Mouse (Mus musculus): Measurements from ENCODE around the gene Ttc37. TPM values are rescaled to one million over a fixed set of nuclear protein-coding genes. Genes with fewer than 3 reads are reported as not detected.

Gene Ttc37
- polyA plus RNA-seq, 1 experiment from 2014 or later, result 10.3 TPM

DNA sequence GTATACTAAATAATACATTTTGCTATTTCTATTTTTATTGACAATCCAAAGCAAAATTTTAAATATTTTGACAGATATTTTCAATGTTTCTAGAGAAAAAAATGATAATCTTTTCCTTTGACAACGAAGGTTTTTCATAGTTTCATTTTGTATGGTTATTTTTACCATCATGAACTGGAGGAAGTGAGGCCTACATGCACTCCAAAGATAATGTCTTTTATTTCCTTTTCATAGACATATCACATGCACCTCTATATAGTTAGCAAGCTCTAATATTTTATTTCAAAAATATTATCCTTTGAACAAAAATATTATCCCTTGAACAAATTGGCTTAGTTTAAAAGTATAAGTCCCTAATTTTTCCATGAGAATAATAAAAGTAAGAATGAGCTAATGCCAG, 24.2 kb upstream of the Ttc37 start:
- no peak for ATAC-seq
- Histone ChIP-seq H3K9ac (replicated peaks) (no peak overlapping the region), H3K27me3 (no peaks in the 10 kb centered on the region), H3K4me1 (replicated peaks) (no peaks in the 10 kb centered on the region), H3K9me3 (no peaks in the 10 kb centered on the region), H3K4me3 (replicated peaks) (no peak overlapping the region), H3K4me2 (replicated peaks) (no peak overlapping the region), H3K36me3 (no peaks in the 10 kb centered on the region), H3K27ac (no peak overlapping the region)
- WGBS, result 84% methylated on average over 1 of the region's 1 CpGs

- H3K9me3 ChIP-seq, result no peaks in the 10 kb centered on the region
- H3K36me3 ChIP-seq, result peaks cover 7% of the 10 kb centered on the region; the same call in 1 of the 2 replicates
- H3K4me1 ChIP-seq (replicated peaks), result peaks cover 10% of the 10 kb centered on the region
- H3K4me3 ChIP-seq (replicated peaks), result peak overlapping the region; percentile 68
- H3K4me2 ChIP-seq (replicated peaks), result peak overlapping the region; percentile 54
- no peaks in the 10 kb centered on the region for H3K27me3 ChIP-seq
- peak; percentile 90 for ATAC-seq
- H3K27ac ChIP-seq, result peak overlapping the region; percentile 73
- WGBS, result 2% methylated on average over 16 of the region's 16 CpGs
- H3K9ac ChIP-seq (replicated peaks), result peak overlapping the region; percentile 69
Observed at GRCm38 (mm10) chr13:76098116-76098492, 430 bp upstream of the Ttc37 start.

- no peak overlapping the region for H3K4me3 ChIP-seq (replicated peaks)
Observed at GRCm38 (mm10) chr13:76101989-76102388, 3.5 kb downstream of the Ttc37 start.

DNA sequence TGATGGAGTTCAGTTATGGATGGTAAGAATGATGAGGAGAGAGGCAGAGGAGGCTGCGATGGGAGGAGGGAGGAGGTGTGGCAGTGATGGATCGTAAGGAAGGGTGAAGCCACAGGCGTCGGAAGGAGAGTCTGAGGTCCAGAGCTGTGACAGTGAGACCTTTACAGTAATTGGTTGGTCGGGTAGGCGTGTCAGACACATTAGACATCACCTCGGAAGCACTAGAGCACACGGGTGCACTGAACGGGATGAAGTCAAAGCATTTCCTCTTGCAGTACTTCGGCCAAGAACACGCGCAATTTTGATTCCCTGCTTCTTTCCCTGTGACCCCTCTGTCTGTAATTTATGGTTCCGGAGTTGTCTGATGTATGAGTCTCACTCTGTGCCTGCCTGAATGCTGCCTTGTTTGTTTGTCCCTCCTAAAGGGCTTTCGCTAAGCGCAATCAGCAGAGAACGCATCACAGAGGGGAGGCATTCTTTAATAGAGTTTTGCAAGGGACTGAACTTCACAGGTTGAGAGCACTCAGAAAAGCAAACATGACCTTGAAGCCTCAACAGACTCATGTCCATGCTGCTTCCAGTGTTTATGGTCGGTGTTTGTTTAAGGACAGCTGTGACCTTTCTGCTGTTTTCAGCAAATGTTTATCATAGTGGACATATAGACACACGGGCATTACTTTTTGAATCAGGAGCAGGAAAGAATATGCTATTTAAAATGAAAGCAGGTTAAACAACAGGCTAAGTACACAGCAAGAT, 10.7 kb downstream of the Ttc37 start:
- peaks cover 40% of the 10 kb centered on the region for H3K36me3 ChIP-seq
- H3K27ac ChIP-seq, result no peak overlapping the region
- H3K4me3 ChIP-seq (replicated peaks), result no peak overlapping the region
- H3K9me3 ChIP-seq, result no peaks in the 10 kb centered on the region
- H3K27me3 ChIP-seq, result no peaks in the 10 kb centered on the region
- WGBS, result 93% methylated on average over 18 of the region's 18 CpGs
- ATAC-seq, result no peak
- H3K4me1 ChIP-seq (replicated peaks), result no peaks in the 10 kb centered on the region
- no peak overlapping the region for H3K9ac ChIP-seq (replicated peaks)
- H3K4me2 ChIP-seq (replicated peaks), result no peak overlapping the region

More at GRCm38 (mm10) chr13:76101989-76102388, 3.5 kb downstream of the Ttc37 start:
- Histone ChIP-seq H3K4me2 (replicated peaks) (no peak overlapping the region), H3K27me3 (no peaks in the 10 kb centered on the region), H3K9ac (replicated peaks) (no peak overlapping the region), H3K4me1 (replicated peaks) (peaks cover 10% of the 10 kb centered on the region), H3K36me3 (peaks cover 11% of the 10 kb centered on the region; the same call in 1 of the 2 replicates), H3K9me3 (no peaks in the 10 kb centered on the region), H3K27ac (no peak overlapping the region)
- WGBS, result over 99% methylated on average over 2 of the region's 2 CpGs
- ATAC-seq, result no peak

GRCm38 (mm10) chr13:76128799-76129198, 30.3 kb downstream of the Ttc37 start:
- H3K4me1 ChIP-seq (replicated peaks), result no peaks in the 10 kb centered on the region
- no peaks in the 10 kb centered on the region for H3K9me3 ChIP-seq
- no peak for ATAC-seq
- H3K4me2 ChIP-seq (replicated peaks), result no peak overlapping the region
- no peak overlapping the region for H3K9ac ChIP-seq (replicated peaks)
- no peaks in the 10 kb centered on the region for H3K27me3 ChIP-seq
- H3K4me3 ChIP-seq (replicated peaks), result no peak overlapping the region
- no peak overlapping the region for H3K27ac ChIP-seq
- peaks cover 65% of the 10 kb centered on the region for H3K36me3 ChIP-seq
- WGBS, result 95% methylated on average over 4 of the region's 4 CpGs

GRCm38 (mm10) chr13:76132415-76132814, 33.9 kb downstream of the Ttc37 start:
- 81% methylated on average over 4 of the region's 4 CpGs for WGBS
- H3K4me2 ChIP-seq (replicated peaks), result no peak overlapping the region
- no peak overlapping the region for H3K4me3 ChIP-seq (replicated peaks)
- H3K27ac ChIP-seq, result no peak overlapping the region
- no peaks in the 10 kb centered on the region for H3K4me1 ChIP-seq (replicated peaks)
- H3K9ac ChIP-seq (replicated peaks), result no peak overlapping the region
- peaks cover 59% of the 10 kb centered on the region for H3K36me3 ChIP-seq
- no peaks in the 10 kb centered on the region for H3K27me3 ChIP-seq
- no peaks in the 10 kb centered on the region for H3K9me3 ChIP-seq
- ATAC-seq, result no peak

DNA sequence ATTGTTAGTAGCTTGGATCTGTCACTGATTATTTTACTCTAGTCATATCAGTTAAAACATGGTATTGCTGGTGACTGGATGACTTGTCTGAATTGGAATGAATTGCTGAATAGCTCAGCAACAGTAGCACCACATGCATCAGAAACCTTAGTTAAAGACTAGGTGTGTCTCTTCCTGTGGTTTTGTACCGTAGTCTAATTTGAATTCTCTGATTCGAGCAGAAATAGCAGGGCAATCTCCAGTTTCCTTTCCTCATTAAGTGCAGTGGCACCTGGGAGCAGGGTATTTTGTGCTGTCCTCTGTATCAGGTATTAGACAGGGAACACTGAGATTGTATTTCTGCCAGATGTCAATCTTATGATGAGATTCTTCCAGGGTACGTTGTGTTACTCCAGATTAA, 40.3 kb downstream of the Ttc37 start:
- H3K9ac ChIP-seq (replicated peaks), result no peak overlapping the region
- WGBS, result 94% methylated on average over 3 of the region's 3 CpGs
- no peak overlapping the region for H3K4me2 ChIP-seq (replicated peaks)
- H3K4me1 ChIP-seq (replicated peaks), result no peaks in the 10 kb centered on the region
- no peak overlapping the region for H3K4me3 ChIP-seq (replicated peaks)
- no peak overlapping the region for H3K27ac ChIP-seq
- H3K27me3 ChIP-seq, result no peaks in the 10 kb centered on the region
- peaks cover 41% of the 10 kb centered on the region for H3K36me3 ChIP-seq
- H3K9me3 ChIP-seq, result no peaks in the 10 kb centered on the region
- ATAC-seq, result no peak

- no peaks in the 10 kb centered on the region for H3K27me3 ChIP-seq
- 90% methylated on average over 12 of the region's 12 CpGs for WGBS
- H3K4me2 ChIP-seq (replicated peaks), result no peak overlapping the region
- no peak overlapping the region for H3K9ac ChIP-seq (replicated peaks)
- no peak overlapping the region for H3K4me3 ChIP-seq (replicated peaks)
- no peaks in the 10 kb centered on the region for H3K9me3 ChIP-seq
- no peak overlapping the region for H3K27ac ChIP-seq
- peaks cover 32% of the 10 kb centered on the region for H3K36me3 ChIP-seq
- H3K4me1 ChIP-seq (replicated peaks), result no peaks in the 10 kb centered on the region
- no peak for ATAC-seq
Observed at GRCm38 (mm10) chr13:76141117-76141808, 42.7 kb downstream of the Ttc37 start.

DNA sequence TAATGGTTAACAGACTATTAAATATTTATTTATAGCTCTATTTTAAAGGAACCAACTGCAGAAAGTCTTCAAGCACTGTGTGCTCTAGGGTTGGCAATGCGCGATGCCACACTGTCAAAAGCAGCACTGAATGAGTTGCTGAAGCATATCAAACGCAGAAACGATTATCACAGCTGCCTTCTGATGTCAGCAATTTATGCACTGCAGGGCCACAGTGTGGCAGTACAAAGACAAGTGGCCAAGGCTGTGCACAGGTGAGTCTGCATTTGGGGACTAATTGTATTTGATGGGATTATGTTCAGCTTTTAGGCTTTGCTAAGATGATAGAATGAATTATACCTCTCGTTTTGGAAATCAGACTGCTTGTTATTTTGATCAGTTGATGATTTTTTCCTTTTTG, 51.9 kb downstream of the Ttc37 start:
- H3K27me3 ChIP-seq, result no peaks in the 10 kb centered on the region
- H3K36me3 ChIP-seq, result peaks cover 27% of the 10 kb centered on the region
- 81% methylated on average over 5 of the region's 5 CpGs for WGBS
- ATAC-seq, result peak; percentile 40; the same call in 1 of the 2 replicates
- no peaks in the 10 kb centered on the region for H3K4me1 ChIP-seq (replicated peaks)
- no peak overlapping the region for H3K4me2 ChIP-seq (replicated peaks)
- H3K27ac ChIP-seq, result no peak overlapping the region
- H3K9ac ChIP-seq (replicated peaks), result no peak overlapping the region
- no peak overlapping the region for H3K4me3 ChIP-seq (replicated peaks)
- no peaks in the 10 kb centered on the region for H3K9me3 ChIP-seq

GRCm38 (mm10) chr13:76157099-76157498, 58.6 kb downstream of the Ttc37 start:
- WGBS, result 98% methylated on average over 3 of the region's 3 CpGs
- H3K4me1 ChIP-seq (replicated peaks), result no peaks in the 10 kb centered on the region
- H3K4me3 ChIP-seq (replicated peaks), result no peak overlapping the region
- peaks cover 43% of the 10 kb centered on the region for H3K36me3 ChIP-seq
- H3K9me3 ChIP-seq, result no peaks in the 10 kb centered on the region
- H3K27ac ChIP-seq, result no peak overlapping the region
- no peaks in the 10 kb centered on the region for H3K27me3 ChIP-seq
- no peak for ATAC-seq
- no peak overlapping the region for H3K9ac ChIP-seq (replicated peaks)
- H3K4me2 ChIP-seq (replicated peaks), result no peak overlapping the region

DNA sequence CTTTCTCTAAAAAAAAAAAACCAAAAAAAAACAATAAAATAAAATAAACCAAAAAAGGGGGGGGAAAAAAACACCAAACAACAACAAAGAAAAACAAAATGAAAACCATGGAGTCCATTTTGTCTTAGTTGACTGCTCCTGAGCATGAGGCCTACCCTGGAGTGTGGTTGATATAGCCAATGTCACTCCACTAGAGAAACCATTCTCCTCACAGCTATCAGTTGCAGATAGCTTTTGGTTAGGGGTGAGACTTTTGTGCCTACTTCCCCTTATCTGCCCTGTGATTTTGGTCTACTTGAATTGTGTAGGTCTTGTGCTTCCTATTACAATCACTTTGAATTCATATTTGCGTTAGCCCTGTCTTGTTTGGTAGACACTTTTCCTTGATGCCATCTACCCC, 59.0 kb downstream of the Ttc37 start:
- Histone ChIP-seq H3K4me3 (replicated peaks) (no peak overlapping the region), H3K4me1 (replicated peaks) (no peaks in the 10 kb centered on the region), H3K27me3 (no peaks in the 10 kb centered on the region), H3K9me3 (no peaks in the 10 kb centered on the region), H3K27ac (no peak overlapping the region), H3K36me3 (peaks cover 47% of the 10 kb centered on the region), H3K9ac (replicated peaks) (no peak overlapping the region), H3K4me2 (replicated peaks) (no peak overlapping the region)
- WGBS, result 97% methylated on average over 1 of the region's 1 CpGs
- ATAC-seq, result no peak

DNA sequence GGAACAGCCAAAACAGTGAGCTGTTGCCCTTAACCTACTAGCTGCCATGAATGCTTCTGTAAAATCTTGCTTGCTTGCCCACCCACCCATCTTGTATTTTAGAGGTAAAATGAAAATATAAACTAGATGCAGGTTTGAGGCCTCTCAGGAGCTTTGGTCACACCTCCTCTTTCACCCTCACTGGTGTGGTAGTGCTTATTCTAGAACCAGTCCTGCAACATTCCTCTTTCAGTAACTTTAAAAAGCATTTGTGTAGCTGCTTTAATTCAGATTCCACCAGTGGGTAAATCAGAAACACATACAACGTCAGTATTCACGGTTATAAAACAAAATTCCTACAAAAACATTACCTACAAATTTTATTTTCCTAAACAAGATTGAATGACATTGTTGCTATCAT, 62.1 kb downstream of the Ttc37 start:
- no peak for ATAC-seq
- H3K27ac ChIP-seq, result no peak overlapping the region
- no peak overlapping the region for H3K4me3 ChIP-seq (replicated peaks)
- H3K4me2 ChIP-seq (replicated peaks), result no peak overlapping the region
- over 99% methylated on average over 2 of the region's 2 CpGs for WGBS
- no peaks in the 10 kb centered on the region for H3K4me1 ChIP-seq (replicated peaks)
- peaks cover 54% of the 10 kb centered on the region for H3K36me3 ChIP-seq
- no peaks in the 10 kb centered on the region for H3K9me3 ChIP-seq
- H3K27me3 ChIP-seq, result no peaks in the 10 kb centered on the region
- H3K9ac ChIP-seq (replicated peaks), result no peak overlapping the region

Measured in midbrain, embryonic 13.5 days (tissue).